Mouse (Mus musculus) activated CD4-positive, CD25-positive, alpha-beta regulatory T cell, adult 4 months (primary cell): ENCODE measurements around the gene Myh7. TPM values are rescaled to one million over a fixed set of nuclear protein-coding genes. Genes with fewer than 3 reads are reported as not detected.
"Not testable (repeated sequence)": the region's sequence is repeated elsewhere in the genome, so short reads cannot be mapped to it uniquely, and the experiment has no call there.

ENCODE experiments used
- ATAC-seq: one replicate; pipeline ENCODE4 v1.8.0; 2017
- polyA plus RNA-seq, 2 experiments: library from polyadenylated mRNA; unstranded; fragments of 100-300 nt; shearing (Covaris generic); gene quantifications; one replicate each; pipeline ENCODE4 v1.2.1; 2017

The Myh7 gene
- polyA plus RNA-seq, 2 experiments from 2014 or later: not detected

- no peak for ATAC-seq
Measured at GRCm38 (mm10) chr14:55003878-55004855, 9.7 kb upstream of the Myh7 start.

DNA sequence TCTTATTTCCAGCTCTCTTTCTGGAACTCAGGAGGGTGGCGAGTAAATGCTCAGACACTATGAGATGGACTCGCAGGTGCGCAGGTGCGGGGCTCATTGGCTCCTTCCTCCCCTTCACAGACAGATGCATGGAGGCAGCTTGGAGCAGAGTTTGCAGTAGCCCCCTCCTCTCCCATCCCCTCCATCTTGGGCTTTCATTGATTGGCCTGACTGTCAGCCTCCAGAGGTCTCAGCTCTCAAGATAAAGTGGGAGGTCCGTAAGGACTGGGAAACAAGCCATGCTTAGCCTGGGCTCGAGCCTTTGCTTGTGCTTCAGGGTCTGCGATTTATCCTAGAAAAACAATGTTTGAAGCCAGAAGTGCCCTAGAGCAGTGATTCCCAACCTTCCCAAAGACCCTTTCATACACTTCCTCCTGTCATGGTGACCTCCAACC lies 8.3 kb upstream of the Myh7 start:
- ATAC-seq: no peak

DNA sequence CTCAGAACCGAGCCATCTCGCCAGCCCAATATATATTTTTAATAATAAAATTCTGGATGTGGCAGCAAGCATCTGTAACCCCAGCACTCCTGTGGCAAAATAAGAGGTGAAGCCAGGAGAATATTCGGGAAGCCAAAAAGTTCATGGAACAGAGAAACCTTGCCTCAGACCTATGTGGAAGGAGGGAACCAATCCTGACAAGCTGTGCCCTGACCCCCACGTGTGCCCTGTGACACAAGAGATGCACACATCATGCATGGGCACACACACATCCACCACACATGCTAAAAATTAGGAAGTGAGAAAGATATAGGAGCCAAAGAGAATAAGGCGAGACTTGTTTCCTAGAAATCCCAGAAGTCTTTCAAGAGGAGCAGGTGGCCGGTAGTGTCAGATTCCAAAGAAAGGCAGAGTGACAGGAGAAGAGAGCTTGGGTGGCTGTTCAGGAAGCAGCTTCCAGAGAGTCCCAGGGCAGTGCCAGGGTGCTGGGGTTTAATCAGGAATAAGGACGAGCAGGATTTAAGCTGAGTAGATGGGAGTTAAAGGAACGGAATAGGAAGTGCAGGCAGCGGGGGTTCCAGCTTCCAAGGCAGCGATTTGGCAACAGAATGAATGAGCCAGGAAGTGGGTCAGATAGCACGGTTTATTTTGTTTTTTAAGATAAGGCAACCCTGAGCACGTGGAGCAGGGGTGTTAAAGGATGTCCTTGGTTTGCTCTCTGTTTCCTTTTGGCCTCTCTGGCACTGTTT lies 7.7 kb upstream of the Myh7 start:
- ATAC-seq: no peak

GRCm38 (mm10) chr14:55001446-55001845 lies 7.0 kb upstream of the Myh7 start:
- no peak for ATAC-seq

DNA sequence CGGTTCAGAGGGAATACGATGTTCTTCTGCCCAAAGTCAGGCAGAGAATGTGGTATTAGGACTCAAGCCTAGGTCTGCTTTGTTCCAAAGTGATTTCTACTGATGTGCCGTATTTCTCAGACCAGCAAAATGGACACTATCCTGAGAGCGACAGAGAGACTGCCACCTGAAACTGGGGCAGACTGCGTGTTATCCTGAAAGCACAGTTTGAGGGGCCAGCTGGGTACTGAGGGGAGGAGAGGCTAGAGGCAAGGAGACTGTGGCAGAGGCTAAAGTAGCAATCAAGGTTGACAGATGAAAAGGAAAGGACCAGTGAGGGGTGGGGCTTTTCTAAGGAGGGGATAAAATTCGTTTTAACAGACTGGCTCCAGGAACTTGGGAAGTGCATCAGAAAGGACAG lies 6.4 kb upstream of the Myh7 start:
- ATAC-seq: no peak

- not testable (repeated sequence) for ATAC-seq
Measured at GRCm38 (mm10) chr14:54999868-55000267, 5.4 kb upstream of the Myh7 start.

- no peak for ATAC-seq
Measured at GRCm38 (mm10) chr14:54998680-54999079, 4.3 kb upstream of the Myh7 start.

GRCm38 (mm10) chr14:54997297-54997696 lies 2.9 kb upstream of the Myh7 start:
- ATAC-seq: no peak

GRCm38 (mm10) chr14:54996793-54997192 lies 2.4 kb upstream of the Myh7 start:
- no peak for ATAC-seq

DNA sequence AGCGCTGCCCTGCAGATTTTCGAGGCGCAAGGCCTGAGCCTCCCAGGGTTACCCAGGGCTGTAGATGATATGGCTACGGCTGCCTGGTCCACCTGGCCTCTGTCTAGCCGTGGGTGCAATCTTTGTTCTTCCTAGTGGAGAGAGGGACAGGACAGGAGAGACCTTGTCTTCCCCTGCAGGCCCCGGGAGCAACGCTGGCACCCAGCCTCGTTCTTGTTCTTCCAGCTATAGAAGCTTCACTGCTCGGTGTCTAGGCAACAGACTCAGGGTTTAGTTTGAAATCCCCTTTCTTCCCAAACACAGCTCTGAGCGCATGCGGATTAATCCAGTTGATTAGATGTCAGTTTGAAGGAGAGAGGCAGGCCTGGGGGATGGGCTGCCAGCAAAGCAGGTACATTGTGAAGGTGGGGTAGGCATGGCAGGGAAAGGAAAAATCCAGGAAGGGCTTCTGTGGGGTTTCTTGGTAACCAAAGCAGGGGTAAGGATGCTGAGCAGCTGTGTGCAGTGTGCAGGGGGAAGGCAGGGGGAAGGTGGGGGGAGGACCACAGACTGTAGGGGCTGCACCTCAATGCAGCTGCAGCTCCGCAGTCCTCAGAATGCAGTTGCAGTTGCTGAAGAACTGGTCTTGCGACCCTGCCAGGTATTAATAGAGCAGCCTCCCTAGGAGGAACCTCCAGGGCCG lies 1.2 kb upstream of the Myh7 start:
- no peak for ATAC-seq

DNA sequence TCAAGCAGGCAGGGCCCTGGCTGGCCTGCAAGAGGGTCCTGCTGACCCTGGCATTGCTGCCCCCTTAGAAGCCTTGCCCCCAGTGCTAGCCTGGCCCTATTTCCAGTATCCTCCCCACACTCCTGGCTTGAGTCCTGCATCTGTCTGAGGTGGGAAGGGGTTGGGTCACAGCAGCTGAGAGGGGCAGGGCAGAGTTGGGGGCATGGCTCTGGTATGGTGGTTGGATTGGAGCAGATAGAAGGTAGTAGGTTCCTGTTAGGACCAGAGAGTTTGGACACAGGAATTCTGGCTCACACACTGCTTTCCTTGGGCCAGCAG lies 402 bp upstream of the Myh7 start:
- no peak for ATAC-seq

DNA sequence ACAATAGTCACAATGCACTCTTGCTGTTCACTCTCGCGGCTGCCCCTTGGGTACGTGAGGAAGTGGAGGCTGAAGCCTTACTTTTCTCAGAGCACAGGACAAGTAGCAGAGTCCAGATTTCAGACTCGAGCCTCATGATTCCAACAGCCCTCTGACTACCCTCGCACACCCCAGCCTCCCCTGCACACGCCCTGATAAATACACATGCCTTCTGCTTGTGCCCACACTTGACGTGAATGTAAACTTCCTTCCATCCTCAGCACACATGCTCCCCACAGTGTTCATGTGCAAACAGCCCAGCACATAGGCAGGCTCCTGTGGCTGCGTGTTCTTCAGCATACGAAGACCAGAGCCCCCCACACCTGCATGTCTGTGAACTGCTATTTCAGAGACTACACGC lies 790 bp downstream of the Myh7 start:
- no peak for ATAC-seq

- no peak for ATAC-seq
Measured at GRCm38 (mm10) chr14:54992196-54992595, 2.2 kb downstream of the Myh7 start.

GRCm38 (mm10) chr14:54989886-54990441 lies 4.5 kb downstream of the Myh7 start:
- no peak for ATAC-seq

DNA sequence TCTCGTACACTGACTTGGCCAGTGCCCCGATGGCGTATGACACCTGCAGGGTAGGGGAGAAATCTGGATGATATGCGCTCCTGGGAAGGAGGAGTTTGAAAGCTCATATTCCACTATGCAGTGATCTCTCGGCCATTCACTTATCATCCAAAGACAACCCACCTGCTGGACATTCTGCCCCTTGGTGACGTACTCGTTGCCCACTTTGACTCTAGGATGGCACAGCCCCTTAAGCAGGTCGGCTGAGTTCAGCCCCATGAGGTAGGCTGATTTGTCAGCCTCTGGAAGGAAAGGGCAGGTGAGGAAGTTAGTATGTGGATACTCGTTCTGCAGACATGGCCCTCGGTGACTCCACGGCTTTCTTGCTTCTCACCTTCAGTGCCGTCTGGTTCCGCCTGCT lies 5.5 kb downstream of the Myh7 start:
- no peak for ATAC-seq

DNA sequence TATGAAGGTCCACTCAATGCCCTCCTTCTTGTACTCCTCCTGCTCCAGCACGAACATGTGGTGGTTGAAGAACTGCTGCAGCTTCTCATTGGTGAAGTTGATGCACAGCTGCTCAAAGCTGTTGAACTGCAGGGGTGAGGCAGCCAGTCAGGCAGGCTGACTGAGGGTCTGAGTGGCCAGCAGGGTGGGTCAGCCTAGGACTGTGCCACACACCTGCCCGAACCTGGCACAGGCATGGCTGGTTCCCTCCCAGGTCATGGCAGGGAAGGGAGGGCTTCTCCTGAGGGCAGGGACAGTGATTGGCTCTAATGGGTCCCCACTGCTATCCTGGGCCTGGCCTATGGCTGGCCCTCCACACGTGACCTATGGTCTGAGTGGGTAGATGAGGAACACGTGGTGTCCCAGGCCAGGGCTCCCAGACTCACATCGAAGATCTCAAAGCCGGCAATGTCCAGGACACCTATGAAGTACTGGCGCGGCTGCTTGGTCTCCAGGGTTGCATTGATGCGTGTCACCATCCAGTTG lies 6.0 kb downstream of the Myh7 start:
- ATAC-seq: not testable (repeated sequence)

- ATAC-seq: no peak
Measured at GRCm38 (mm10) chr14:54981934-54982333, 12.5 kb downstream of the Myh7 start.

DNA sequence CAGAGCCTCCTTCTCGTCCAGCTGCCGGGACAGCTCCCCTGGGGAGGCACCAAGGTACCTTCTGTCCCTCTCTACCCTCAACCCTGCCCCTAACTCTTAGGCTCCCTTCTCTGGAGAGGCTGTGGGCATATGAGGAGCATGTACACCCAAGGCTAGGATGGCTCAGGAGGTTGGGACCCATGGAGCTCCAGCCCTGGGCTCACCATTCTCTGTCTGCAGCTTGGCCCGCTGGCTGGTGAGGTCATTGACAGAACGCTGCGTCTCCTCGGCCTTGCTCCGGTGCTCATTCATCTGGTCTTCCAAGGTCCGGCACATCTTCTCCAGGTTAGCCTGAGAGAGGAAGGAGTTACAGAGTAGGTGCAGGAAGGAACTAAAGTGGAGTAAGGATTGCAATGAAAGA lies 15.8 kb downstream of the Myh7 start:
- ATAC-seq: no peak

DNA sequence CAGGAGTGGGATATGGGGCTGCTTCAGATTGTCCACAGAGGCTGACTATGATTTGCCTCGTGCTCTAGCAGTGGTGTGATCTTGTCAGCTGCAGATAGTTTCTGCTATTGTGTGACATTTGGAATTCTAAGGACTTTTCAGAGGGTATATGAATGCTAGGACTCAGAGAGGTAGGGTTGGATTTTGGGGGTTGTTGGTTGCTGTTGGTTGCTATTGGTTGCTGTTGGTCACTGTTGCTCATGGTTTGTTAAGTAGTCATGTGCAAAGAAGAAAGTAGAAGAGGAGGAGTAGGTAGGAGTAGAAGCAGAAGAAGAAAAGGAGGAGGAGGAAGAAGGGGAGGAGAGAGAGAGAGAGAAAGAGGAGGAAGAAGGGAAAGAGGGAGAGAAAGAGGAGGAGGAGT lies 17.8 kb downstream of the Myh7 start, which contains the start of gene Gm17428:
Gene Gm17428, plus strand, starts transcription at position 301 of the 400 bp plus-strand sequence.
- ATAC-seq: no peak

DNA sequence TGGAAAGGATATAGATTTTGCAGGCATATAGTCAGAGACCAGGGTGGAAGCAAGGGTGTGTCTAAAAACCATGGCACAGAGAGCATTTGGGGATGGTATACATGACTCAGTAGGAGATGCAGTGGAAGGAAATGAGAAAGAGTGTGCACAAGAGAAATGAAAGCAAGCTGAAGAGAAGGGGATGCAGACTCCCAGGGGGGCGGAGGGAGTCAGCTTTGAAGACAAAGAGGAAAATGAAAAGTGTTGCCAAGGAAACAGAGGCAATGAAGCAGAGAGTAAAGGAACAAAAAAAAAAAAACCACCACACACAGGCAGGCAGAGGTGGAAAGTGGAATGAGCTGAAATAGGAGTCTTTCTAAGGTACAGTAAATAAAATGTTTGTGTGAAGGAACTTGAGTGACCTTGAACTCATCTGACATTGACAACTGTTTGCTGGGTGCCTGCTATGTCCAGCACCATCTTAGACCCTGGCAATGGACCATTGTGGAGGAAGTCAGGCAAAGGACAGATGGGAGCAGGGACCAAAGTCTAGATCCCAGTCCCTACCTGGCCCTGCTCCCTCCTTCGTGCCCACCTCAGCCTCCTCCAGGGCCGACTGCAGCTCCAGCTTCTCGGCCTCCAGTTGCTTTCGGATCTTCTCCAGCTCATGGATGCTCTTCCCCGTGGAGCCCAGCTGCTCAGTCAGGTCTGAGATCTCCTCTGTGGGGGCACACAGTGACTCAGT lies 20.2 kb downstream of the Myh7 start:
- ATAC-seq: no peak

DNA sequence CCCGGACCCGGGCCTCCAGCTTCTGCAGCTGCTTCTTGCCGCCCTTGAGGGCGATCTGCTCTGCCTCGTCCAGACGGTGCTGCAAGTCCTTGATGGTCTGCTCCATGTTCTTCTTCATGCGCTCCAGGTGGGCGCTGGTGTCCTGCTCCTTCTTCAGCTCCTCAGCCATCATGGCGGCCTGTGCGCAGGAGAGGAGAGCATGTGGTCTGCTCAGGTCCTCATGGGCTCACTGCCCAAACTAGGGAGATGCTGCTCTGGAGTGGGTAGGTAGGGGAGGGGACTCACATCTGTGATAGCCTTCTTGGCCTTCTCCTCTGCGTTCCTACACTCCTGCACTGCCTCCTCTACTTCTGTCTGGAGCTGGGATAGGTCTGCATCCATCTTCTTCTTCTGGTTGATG lies 21.6 kb downstream of the Myh7 start:
- not testable (repeated sequence) for ATAC-seq

DNA sequence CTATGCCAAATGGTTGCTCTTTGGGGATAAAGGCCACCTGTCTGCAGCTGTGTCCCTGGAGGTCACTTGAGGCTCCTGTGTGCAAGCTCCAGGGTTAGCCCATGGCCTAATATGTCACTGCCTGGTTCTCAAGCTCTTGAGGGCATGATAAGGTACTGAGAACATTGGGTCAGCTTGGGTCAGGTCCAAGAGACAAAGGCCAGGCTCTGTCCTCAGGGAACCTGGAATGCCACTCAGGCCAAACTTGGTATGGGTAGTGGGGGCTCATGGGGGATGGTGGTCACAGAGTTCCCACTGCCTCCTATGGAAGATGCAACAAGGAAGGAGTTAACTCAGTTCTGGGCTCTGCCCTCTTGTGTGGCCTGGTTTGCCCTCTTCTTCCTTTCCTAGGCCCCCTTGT lies 26.1 kb downstream of the Myh7 start:
- ATAC-seq: no peak
